Mouse (Mus musculus) right cerebral cortex, postnatal 4 days (tissue): ENCODE results near the gene Mdk.

Source experiments
- DNase-seq: peaks from one replicate; pipeline ENCODE4 v3.0.0-alpha.2; 2022

Gene Mdk

GRCm38 (mm10) chr2:91932160-91932711 lies at the start of gene Mdk:
Gene Mdk, minus strand, starts transcription at chr2:91932297.
- DNase-seq, result peak; percentile 20

- no peak for DNase-seq
These were observed 48.7 kb upstream of the Mdk start for GRCm38 (mm10) chr2:91980830-91981229.

GRCm38 (mm10) chr2:91980245-91980644 lies 48.1 kb upstream of the Mdk start:
- DNase-seq, result no peak

- DNase-seq, result no peak
These were observed 46.5 kb upstream of the Mdk start for GRCm38 (mm10) chr2:91978547-91978946.

- DNase-seq, result no peak
These were observed 45.9 kb upstream of the Mdk start for GRCm38 (mm10) chr2:91977960-91978359.

GRCm38 (mm10) chr2:91975581-91976541 lies 43.8 kb upstream of the Mdk start, which contains the start of gene Dgkz:
Gene Dgkz, minus strand, starts transcription at chr2:91975864.
- no peak for DNase-seq

GRCm38 (mm10) chr2:91973416-91974135 lies 41.5 kb upstream of the Mdk start:
- DNase-seq, result no peak

- DNase-seq, result no peak
These were observed 40.0 kb upstream of the Mdk start for GRCm38 (mm10) chr2:91972121-91972566.

- DNase-seq, result peak; percentile 62
These were observed 39.4 kb upstream of the Mdk start for GRCm38 (mm10) chr2:91971231-91972097.

- no peak for DNase-seq
These were observed 35.9 kb upstream of the Mdk start for GRCm38 (mm10) chr2:91967962-91968361.

- DNase-seq, result no peak
These were observed 34.3 kb upstream of the Mdk start for GRCm38 (mm10) chr2:91966367-91966766.

- no peak for DNase-seq
These were observed 33.3 kb upstream of the Mdk start for GRCm38 (mm10) chr2:91965417-91965816.

GRCm38 (mm10) chr2:91964610-91965204 lies 32.6 kb upstream of the Mdk start:
- no peak for DNase-seq

- DNase-seq, result peak; percentile 96
These were observed 31.4 kb upstream of the Mdk start for GRCm38 (mm10) chr2:91963443-91963932.

- DNase-seq, result no peak
These were observed 30.8 kb upstream of the Mdk start for GRCm38 (mm10) chr2:91962864-91963401.

- no peak for DNase-seq
These were observed 30.0 kb upstream of the Mdk start for GRCm38 (mm10) chr2:91961901-91962761.

GRCm38 (mm10) chr2:91960459-91960858 lies 28.4 kb upstream of the Mdk start:
- DNase-seq, result no peak

GRCm38 (mm10) chr2:91959544-91960410 lies 27.7 kb upstream of the Mdk start:
- DNase-seq, result no peak

- peak; percentile 57 for DNase-seq
These were observed 26.8 kb upstream of the Mdk start for GRCm38 (mm10) chr2:91958701-91959457.
